In the genomic region with DNA sequence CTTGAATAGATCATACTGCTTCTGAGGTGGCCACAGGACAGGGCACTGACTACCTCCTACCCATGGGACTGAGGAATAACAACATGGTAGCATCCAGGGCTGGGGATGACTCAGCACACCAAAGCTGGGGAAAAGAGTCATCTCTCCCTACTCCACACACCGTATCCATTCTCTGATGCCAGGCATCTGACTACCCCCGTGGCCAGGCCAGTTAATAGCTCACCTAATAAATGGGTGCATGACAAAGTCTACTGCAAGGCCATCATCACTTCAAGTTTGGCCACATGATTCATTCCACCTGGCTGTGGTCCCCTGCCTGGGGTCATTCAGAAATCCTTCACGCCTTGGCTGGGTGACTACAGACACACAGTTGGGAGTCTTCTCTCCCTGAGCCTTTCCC, we compare ENCODE assay signal across 9 mouse cellular contexts.
"Had no signal": no experiment of that assay in that cellular context is flagged by ENCODE, and none has a peak within 500 bp of the region (broad histone marks: within the 10 kb centered on the region; RNA-seq: fewer than 3 reads in every experiment).

No protein-coding gene starts in this region.

- H3K4me3 ChIP-seq: layer of hippocampus, adult 2 months; limb, embryonic 13.5 days; midbrain, embryonic 12.5 days; neural tube, embryonic 13.5 days had no signal

- H3K4me2 ChIP-seq: limb, embryonic 13.5 days; midbrain, embryonic 12.5 days; neural tube, embryonic 13.5 days had no signal

- H3K27me3 ChIP-seq: limb, embryonic 13.5 days; neural tube, embryonic 13.5 days had no signal

- DNase-seq: lung, adult 18-20 months; right cerebral cortex, postnatal 25 days; thymus, postnatal 4 days had no signal

- H3K4me1 ChIP-seq: midbrain, embryonic 12.5 days; neural tube, embryonic 13.5 days had no signal

- H3K27ac ChIP-seq: layer of hippocampus, adult 2 months; limb, embryonic 13.5 days; liver, embryonic 14.5 days; midbrain, embryonic 12.5 days; neural tube, embryonic 13.5 days had no signal

- H3K9ac ChIP-seq: limb, embryonic 13.5 days; liver, embryonic 14.5 days; midbrain, embryonic 12.5 days; neural tube, embryonic 13.5 days had no signal

- H3K36me3 ChIP-seq: limb, embryonic 13.5 days; midbrain, embryonic 12.5 days; neural tube, embryonic 13.5 days had no signal

- H3K9me3 ChIP-seq: limb, embryonic 13.5 days; midbrain, embryonic 12.5 days; neural tube, embryonic 13.5 days had no signal

- ATAC-seq: midbrain, embryonic 16.5 days had no signal
